Comparison of ENCODE assay signal across 20 mouse cellular contexts in the genomic region with DNA sequence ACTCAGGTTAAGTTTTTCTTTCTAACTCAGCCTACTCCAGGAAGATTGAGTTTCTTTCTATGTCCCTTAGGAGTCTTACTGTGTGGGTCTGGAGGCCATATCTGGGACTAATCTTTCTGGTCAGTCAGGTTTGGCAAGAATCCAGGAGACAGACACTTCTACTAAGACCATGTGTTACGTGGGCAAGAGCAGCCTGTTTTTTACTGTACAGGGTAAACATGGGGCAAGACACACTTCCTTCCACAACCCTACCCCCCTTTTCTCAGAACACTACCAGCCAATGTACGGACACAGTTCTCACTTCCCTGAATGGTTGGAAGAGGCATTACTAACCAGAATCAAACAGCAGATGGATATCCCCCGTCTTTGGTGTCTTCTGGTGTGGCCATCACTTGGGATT. TPM values are rescaled to one million over a fixed set of nuclear protein-coding genes. Genes with fewer than 3 reads are reported as not detected.
DNase-seq lines count a peak whose midpoint lies in the region; ATAC-seq and TF ChIP-seq lines count a peak whose summit lies in the region.
"Had no signal": no experiment of that assay in that cellular context is flagged by ENCODE, and none has a peak within 500 bp of the region (broad histone marks: within the 10 kb centered on the region; RNA-seq: fewer than 3 reads in every experiment).

No protein-coding gene starts in this region.

- DNase-seq in embryonic facial prominence, embryonic 11.5 days (ENCODE audit: low spot score) = peak; percentile 41
- DNase-seq in embryonic facial prominence, embryonic 10.5 days (ENCODE audit: low spot score) = no peak
- DNase-seq in lung, postnatal 0 days (ENCODE audit: low spot score) = peak; percentile 57
- DNase-seq in lung, postnatal 10 days = no peak
- no peak for DNase-seq in testis, postnatal 10 days (ENCODE audit: low spot score)
- DNase-seq in ovary, adult 18-20 months (ENCODE audit: low spot score) = no peak
- DNase-seq: adrenal gland, postnatal 36 days; cerebellum, postnatal 25 days; gastrocnemius, postnatal 10 days; kidney, adult 2 months; right cerebral cortex, postnatal 14 days; thymus, postnatal 25 days had no signal

- no peak for TF ChIP-seq EP300 in lung, postnatal 0 days (IDR thresholded peaks at IDR 0.05)

- no peak for ATAC-seq in embryonic facial prominence, embryonic 11.5 days (replicated peaks; ENCODE audit: insufficient number of reproducible peaks, low FRiP score, low TSS enrichment, low read depth)
- ATAC-seq in lung, postnatal 0 days = peak; percentile 40
- ATAC-seq in granulocyte monocyte progenitor cell, adult 5-6 weeks (replicated peaks; ENCODE audit: poor library complexity, severe bottlenecking) = peak; percentile 92
- peak; percentile 60 for ATAC-seq in stomach, embryonic 15.5 days (ENCODE audit: insufficient read depth, low FRiP score, low read depth)
- ATAC-seq: forebrain, embryonic 15.5 days had no signal

- no peak for TF ChIP-seq CTCF in lung, postnatal 0 days (IDR thresholded peaks at IDR 0.05)

- no peaks in the 10 kb centered on the region for H3K27me3 ChIP-seq in embryonic facial prominence, embryonic 11.5 days (ENCODE audit: control insufficient read depth, insufficient read depth, low read length)
- H3K27me3 ChIP-seq in embryonic facial prominence, embryonic 10.5 days (replicated peaks; ENCODE audit: low read depth, poor library complexity, severe bottlenecking) = no peaks in the 10 kb centered on the region
- no peaks in the 10 kb centered on the region for H3K27me3 ChIP-seq in lung, postnatal 0 days (replicated peaks; ENCODE audit: insufficient read depth, low read length)
- H3K27me3 ChIP-seq in stomach, embryonic 15.5 days (replicated peaks) = no peaks in the 10 kb centered on the region
- H3K27me3 ChIP-seq: forebrain, embryonic 15.5 days; heart, embryonic 12.5 days had no signal

- H3K9ac ChIP-seq in embryonic facial prominence, embryonic 11.5 days (replicated peaks; ENCODE audit: low read length) = no peak overlapping the region
- H3K9ac ChIP-seq in lung, postnatal 0 days (replicated peaks; ENCODE audit: low read depth) = no peak overlapping the region
- H3K9ac ChIP-seq in stomach, embryonic 15.5 days = no peak overlapping the region
- H3K9ac ChIP-seq: forebrain, embryonic 15.5 days; heart, embryonic 12.5 days; liver, embryonic 14.5 days had no signal

- H3K4me2 ChIP-seq in embryonic facial prominence, embryonic 11.5 days (ENCODE audit: low read depth, low read length) = no peak overlapping the region
- H3K4me2 ChIP-seq in lung, postnatal 0 days (replicated peaks; ENCODE audit: low read depth, low read length) = no peak overlapping the region
- H3K4me2 ChIP-seq in stomach, embryonic 15.5 days = no peak overlapping the region
- H3K4me2 ChIP-seq: forebrain, embryonic 15.5 days; heart, embryonic 12.5 days had no signal

- H3K9me3 ChIP-seq in embryonic facial prominence, embryonic 11.5 days (replicated peaks; ENCODE audit: control insufficient read depth, low read length) = no peaks in the 10 kb centered on the region
- no peaks in the 10 kb centered on the region for H3K9me3 ChIP-seq in embryonic facial prominence, embryonic 10.5 days
- no peaks in the 10 kb centered on the region for H3K9me3 ChIP-seq in lung, postnatal 0 days (ENCODE audit: low read length)
- no peaks in the 10 kb centered on the region for H3K9me3 ChIP-seq in stomach, embryonic 15.5 days
- H3K9me3 ChIP-seq: forebrain, embryonic 15.5 days had no signal

- H3K27ac ChIP-seq in embryonic facial prominence, embryonic 11.5 days (replicated peaks; ENCODE audit: low read depth, low read length) = no peak overlapping the region
- no peak overlapping the region for H3K27ac ChIP-seq in embryonic facial prominence, embryonic 10.5 days (replicated peaks)
- no peak overlapping the region for H3K27ac ChIP-seq in lung, postnatal 0 days (ENCODE audit: low read length)
- no peak overlapping the region for H3K27ac ChIP-seq in stomach, embryonic 15.5 days
- H3K27ac ChIP-seq: forebrain, embryonic 15.5 days; liver, embryonic 14.5 days had no signal

- no peaks in the 10 kb centered on the region for H3K4me1 ChIP-seq in embryonic facial prominence, embryonic 11.5 days (ENCODE audit: control insufficient read depth, insufficient read depth, low read length)
- no peaks in the 10 kb centered on the region; the same call in 1 of the 2 replicates for H3K4me1 ChIP-seq in embryonic facial prominence, embryonic 10.5 days
- no peaks in the 10 kb centered on the region for H3K4me1 ChIP-seq in lung, postnatal 0 days (ENCODE audit: insufficient read depth, low read depth, low read length)
- H3K4me1 ChIP-seq in stomach, embryonic 15.5 days = no peaks in the 10 kb centered on the region
- H3K4me1 ChIP-seq: forebrain, embryonic 15.5 days; heart, embryonic 12.5 days had no signal

- WGBS in embryonic facial prominence, embryonic 11.5 days = 60% methylated on average over 3 of the region's 3 CpGs
- 80% methylated on average over 3 of the region's 3 CpGs for WGBS in embryonic facial prominence, embryonic 10.5 days
- 37% methylated on average over 3 of the region's 3 CpGs for WGBS in lung, postnatal 0 days
- 43% methylated on average over 3 of the region's 3 CpGs for WGBS in stomach, embryonic 15.5 days

- no peak overlapping the region for H3K4me3 ChIP-seq in embryonic facial prominence, embryonic 11.5 days (ENCODE audit: low read depth, low read length)
- no peak overlapping the region for H3K4me3 ChIP-seq in embryonic facial prominence, embryonic 10.5 days
- no peak overlapping the region for H3K4me3 ChIP-seq in lung, postnatal 0 days (ENCODE audit: low read depth, low read length)
- H3K4me3 ChIP-seq in stomach, embryonic 15.5 days (replicated peaks) = no peak overlapping the region
- H3K4me3 ChIP-seq: forebrain, embryonic 15.5 days; heart, embryonic 12.5 days had no signal

- no peaks in the 10 kb centered on the region for H3K36me3 ChIP-seq in embryonic facial prominence, embryonic 11.5 days (replicated peaks; ENCODE audit: control insufficient read depth, insufficient read depth, low read depth, low read length)
- no peaks in the 10 kb centered on the region for H3K36me3 ChIP-seq in embryonic facial prominence, embryonic 10.5 days (replicated peaks)
- H3K36me3 ChIP-seq in lung, postnatal 0 days (ENCODE audit: insufficient read depth, low read length) = no peaks in the 10 kb centered on the region
- H3K36me3 ChIP-seq in stomach, embryonic 15.5 days = no peaks in the 10 kb centered on the region
- H3K36me3 ChIP-seq: forebrain, embryonic 15.5 days; heart, embryonic 12.5 days had no signal

RNA-seq across cellular contexts. Expression of gene Ccl5, which starts 13.9 kb away (rescaled TPM):
- polyA plus RNA-seq in embryonic facial prominence, embryonic 11.5 days (2014; fragmentation: Nextera tagmentation; extraction: Ambion mirVana) = not detected in 2 replicates
- not detected in 2 replicates for polyA plus RNA-seq in embryonic facial prominence, embryonic 10.5 days (2016; fragmentation: Nextera tagmentation; extraction: Ambion mirVana)
- polyA plus RNA-seq in lung, postnatal 0 days (2015; fragmentation: Nextera tagmentation; extraction: Ambion mirVana) = 3.3 and 5.9 TPM in 2 replicates
- total RNA-seq in granulocyte monocyte progenitor cell, adult 5-6 weeks (2014; fragmentation: Nextera tagmentation) = not detected in 2 replicates
- total RNA-seq in granulocyte monocyte progenitor cell, adult 5-6 weeks (2017) = 2.1 TPM in 1 of 2 replicates, not detected in the other
- polyA plus RNA-seq in stomach, embryonic 15.5 days (2015; fragmentation: Nextera tagmentation; extraction: Ambion mirVana) = 1.6 and 1.7 TPM in 2 replicates
- total RNA-seq: gastrocnemius, postnatal 10 days; layer of hippocampus, adult 18-20 months; left cerebral cortex, postnatal 10 days had no signal
- polyA plus RNA-seq: forebrain, embryonic 15.5 days; heart, embryonic 12.5 days had no signal

RNA-seq across cellular contexts. Expression of gene Heatr9, which starts 22.2 kb away (rescaled TPM):
- polyA plus RNA-seq in embryonic facial prominence, embryonic 11.5 days (2014; fragmentation: Nextera tagmentation; extraction: Ambion mirVana) = not detected in 2 replicates
- polyA plus RNA-seq in embryonic facial prominence, embryonic 10.5 days (2016; fragmentation: Nextera tagmentation; extraction: Ambion mirVana) = not detected in 2 replicates
- polyA plus RNA-seq in lung, postnatal 0 days (2015; fragmentation: Nextera tagmentation; extraction: Ambion mirVana) = not detected in 2 replicates
- not detected in 2 replicates for total RNA-seq in granulocyte monocyte progenitor cell, adult 5-6 weeks (2014; fragmentation: Nextera tagmentation)
- not detected in 2 replicates for total RNA-seq in granulocyte monocyte progenitor cell, adult 5-6 weeks (2017)
- polyA plus RNA-seq in stomach, embryonic 15.5 days (2015; fragmentation: Nextera tagmentation; extraction: Ambion mirVana) = not detected in 2 replicates
- total RNA-seq: adrenal gland, postnatal 36 days; gastrocnemius, postnatal 10 days; layer of hippocampus, adult 18-20 months; left cerebral cortex, postnatal 10 days had no signal
- polyA plus RNA-seq: forebrain, embryonic 15.5 days; heart, embryonic 12.5 days; hindbrain, embryonic 11.5 days; liver, embryonic 14.5 days had no signal

RNA-seq across cellular contexts. Expression of gene Ccl9, which starts 34.2 kb away (rescaled TPM):
- 1.2 and 3.1 TPM in 2 replicates for polyA plus RNA-seq in embryonic facial prominence, embryonic 11.5 days (2014; fragmentation: Nextera tagmentation; extraction: Ambion mirVana)
- polyA plus RNA-seq in embryonic facial prominence, embryonic 10.5 days (2016; fragmentation: Nextera tagmentation; extraction: Ambion mirVana) = 1.2 and 1.7 TPM in 2 replicates
- 29.8 and 36.6 TPM in 2 replicates for polyA plus RNA-seq in lung, postnatal 0 days (2015; fragmentation: Nextera tagmentation; extraction: Ambion mirVana)
- total RNA-seq in granulocyte monocyte progenitor cell, adult 5-6 weeks (2014; fragmentation: Nextera tagmentation) = 189 and 190 TPM in 2 replicates
- 110 and 159 TPM in 2 replicates for total RNA-seq in granulocyte monocyte progenitor cell, adult 5-6 weeks (2017)
- 12.9 and 14.2 TPM in 2 replicates for polyA plus RNA-seq in stomach, embryonic 15.5 days (2015; fragmentation: Nextera tagmentation; extraction: Ambion mirVana)

RNA-seq across cellular contexts. Expression of gene Ccl6, which starts 48.7 kb away (rescaled TPM):
- 1.2 and 3.1 TPM in 2 replicates for polyA plus RNA-seq in embryonic facial prominence, embryonic 11.5 days (2014; fragmentation: Nextera tagmentation; extraction: Ambion mirVana)
- polyA plus RNA-seq in embryonic facial prominence, embryonic 10.5 days (2016; fragmentation: Nextera tagmentation; extraction: Ambion mirVana) = 1.2 and 2.7 TPM in 2 replicates
- polyA plus RNA-seq in lung, postnatal 0 days (2015; fragmentation: Nextera tagmentation; extraction: Ambion mirVana) = 413 and 421 TPM in 2 replicates
- 8.8 and 13.4 TPM in 2 replicates for total RNA-seq in granulocyte monocyte progenitor cell, adult 5-6 weeks (2014; fragmentation: Nextera tagmentation)
- total RNA-seq in granulocyte monocyte progenitor cell, adult 5-6 weeks (2017) = 16.9 and 19.6 TPM in 2 replicates
- polyA plus RNA-seq in stomach, embryonic 15.5 days (2015; fragmentation: Nextera tagmentation; extraction: Ambion mirVana) = 12.5 and 16.1 TPM in 2 replicates

Comparison
In these comparisons a context has a peak if more than half of its experiments do, and no peak if none do; other contexts are left out.
1. DNase-seq: peak in embryonic facial prominence, embryonic 11.5 days (single experiment) and lung, postnatal 0 days (single experiment); none in embryonic facial prominence, embryonic 10.5 days (single experiment), lung, postnatal 10 days (single experiment), testis, postnatal 10 days (single experiment) and ovary, adult 18-20 months (single experiment).